Mouse (Mus musculus) limb, embryonic 15.5 days (tissue): ENCODE measurements at regions not wholly inside any gene's neighbourhood (a gene's known extent, or its start where the extent isn't known, plus 50 kb on each side); places are given as distances from the start of the nearest gene placed in this dataset.

ENCODE experiments used
- ATAC-seq: fragments of 200-750 bp; cut with Nextera tagmentation; 2 replicates; pipeline ENCODE4 v1.8.0; 2017; ENCODE audit warnings: low read depth, moderate TSS enrichment; ENCODE audit not compliant: insufficient number of reproducible peaks, low FRiP score, low TSS enrichment
- H3K27ac ChIP-seq: fragments of 300-500 bp; sonication (generic); 2 replicates; pipeline ENCODE4 v1.5.1; 2015; ENCODE audit warnings: moderate library complexity, mild to moderate bottlenecking, inconsistent platforms
- H3K27me3 ChIP-seq: fragments of 300-500 bp; sonication (generic); 2 replicates; pipeline ENCODE4 v1.6.1; 2015; ENCODE audit warnings: inconsistent platforms
- H3K36me3 ChIP-seq: fragments of 300-500 bp; sonication (generic); 2 replicates; pipeline ENCODE4 v1.6.1; 2015; ENCODE audit warnings: inconsistent platforms
- H3K4me1 ChIP-seq: fragments of 300-500 bp; sonication (generic); 2 replicates; pipeline ENCODE4 v1.6.1; 2015; ENCODE audit warnings: inconsistent platforms
- H3K4me2 ChIP-seq: fragments of 300-500 bp; sonication (generic); 2 replicates; pipeline ENCODE4 v1.6.1; 2015; ENCODE audit warnings: mild to moderate bottlenecking, inconsistent platforms
- H3K4me3 ChIP-seq: fragments of 300-500 bp; sonication (generic); 2 replicates; pipeline ENCODE4 v1.5.1; 2015; ENCODE audit warnings: mild to moderate bottlenecking, inconsistent platforms
- H3K9ac ChIP-seq: fragments of 300-500 bp; sonication (generic); 2 replicates; pipeline ENCODE4 v1.6.1; 2015; ENCODE audit warnings: inconsistent platforms
- H3K9me3 ChIP-seq: fragments of 300-500 bp; sonication (generic); 2 replicates; pipeline ENCODE4 v1.6.1; 2016; ENCODE audit warnings: inconsistent platforms
- WGBS: fragments of 180-500 bp; shearing (Covaris S2); methylation state at CpG from one replicate; pipeline ENCODE4 v1.1.7; 2015; 5-methylcytosine and 5-hydroxymethylcytosine counted together

DNA sequence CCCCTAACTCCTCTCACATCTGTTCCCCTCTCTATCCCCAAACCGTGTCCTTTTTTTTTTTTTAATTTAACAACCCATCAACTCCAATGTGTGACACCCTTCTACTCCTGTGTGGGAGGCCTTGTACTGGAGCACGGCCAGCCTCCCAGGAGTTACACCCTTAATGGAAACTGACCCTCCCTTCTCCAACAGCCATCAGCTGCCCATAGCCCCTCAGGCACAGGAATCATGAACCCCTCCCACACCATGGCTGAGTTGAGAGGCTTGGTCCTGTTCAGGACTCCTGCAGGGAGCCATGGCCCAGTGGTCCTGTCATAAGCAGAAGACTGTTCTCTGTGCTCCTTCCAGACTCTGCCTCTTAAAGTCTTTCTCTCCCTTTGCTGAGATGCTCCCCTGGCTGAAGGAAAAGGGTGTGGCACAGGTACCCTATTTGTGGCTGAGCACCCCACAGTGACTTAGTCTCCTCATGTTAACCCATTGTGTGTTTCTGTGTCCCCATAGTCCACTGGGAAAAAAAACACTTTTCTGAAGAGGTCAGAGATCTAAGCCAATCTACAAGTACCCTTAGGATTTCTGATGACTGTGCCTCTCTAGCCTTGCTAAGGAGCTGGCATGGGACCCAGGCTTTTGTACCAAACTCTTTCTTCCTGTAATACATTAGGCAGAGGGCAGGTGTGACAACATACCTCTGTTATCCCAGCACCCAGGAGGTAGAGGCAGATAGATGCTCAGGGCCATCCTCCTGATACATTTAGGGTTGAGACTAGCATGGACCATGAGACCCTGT, 83.9 kb upstream of the Cpeb4 start:
- Histone ChIP-seq H3K4me1 (no peaks in the 10 kb centered on the region), H3K36me3 (no peaks in the 10 kb centered on the region), H3K4me3 (no peak overlapping the region), H3K9ac (no peak overlapping the region), H3K9me3 (no peaks in the 10 kb centered on the region), H3K27ac (no peak overlapping the region), H3K27me3 (no peaks in the 10 kb centered on the region), H3K4me2 (no peak overlapping the region)
- 19% methylated on average over 2 of the region's 2 CpGs for WGBS
- no peak for ATAC-seq

- Histone ChIP-seq H3K36me3 (no peaks in the 10 kb centered on the region), H3K4me1 (no peaks in the 10 kb centered on the region), H3K27ac (no peak overlapping the region), H3K4me2 (no peak overlapping the region), H3K4me3 (no peak overlapping the region), H3K9me3 (no peaks in the 10 kb centered on the region), H3K9ac (no peak overlapping the region), H3K27me3 (no peaks in the 10 kb centered on the region)
- no peak for ATAC-seq
- WGBS, result 73% methylated on average over 3 of the region's 3 CpGs
Measured at GRCm38 (mm10) chr11:31789967-31790366, 82.0 kb upstream of the Cpeb4 start.

- H3K36me3 ChIP-seq, result no peaks in the 10 kb centered on the region
- peaks cover under 1% of the 10 kb centered on the region; the same call in 1 of the 2 replicates for H3K4me1 ChIP-seq
- H3K4me3 ChIP-seq, result no peak overlapping the region
- WGBS, result 18% methylated on average over 2 of the region's 2 CpGs
- no peaks in the 10 kb centered on the region for H3K27me3 ChIP-seq
- no peak overlapping the region for H3K27ac ChIP-seq
- ATAC-seq, result no peak
- no peaks in the 10 kb centered on the region for H3K9me3 ChIP-seq
- no peak overlapping the region for H3K4me2 ChIP-seq
- H3K9ac ChIP-seq, result no peak overlapping the region
Measured at GRCm38 (mm10) chr11:31791264-31791663, 80.7 kb upstream of the Cpeb4 start.

GRCm38 (mm10) chr11:31795084-31795483, 76.9 kb upstream of the Cpeb4 start:
- H3K4me1 ChIP-seq, result peaks cover 4% of the 10 kb centered on the region; the same call in 1 of the 2 replicates
- no peaks in the 10 kb centered on the region for H3K36me3 ChIP-seq
- WGBS, result 84% methylated on average over 8 of the region's 8 CpGs
- no peak overlapping the region for H3K4me2 ChIP-seq
- H3K9me3 ChIP-seq, result no peaks in the 10 kb centered on the region
- H3K9ac ChIP-seq, result no peak overlapping the region
- H3K4me3 ChIP-seq, result no peak overlapping the region
- H3K27ac ChIP-seq, result no peak overlapping the region
- no peaks in the 10 kb centered on the region for H3K27me3 ChIP-seq
- ATAC-seq, result no peak

- Histone ChIP-seq H3K4me2 (no peak overlapping the region), H3K36me3 (no peaks in the 10 kb centered on the region), H3K9me3 (no peaks in the 10 kb centered on the region), H3K9ac (no peak overlapping the region), H3K27ac (no peak overlapping the region), H3K27me3 (no peaks in the 10 kb centered on the region), H3K4me1 (peaks cover 4% of the 10 kb centered on the region; the same call in 1 of the 2 replicates), H3K4me3 (no peak overlapping the region)
- ATAC-seq, result no peak
- 39% methylated on average over 6 of the region's 6 CpGs for WGBS
Measured at GRCm38 (mm10) chr11:31796245-31796644, 75.8 kb upstream of the Cpeb4 start.

DNA sequence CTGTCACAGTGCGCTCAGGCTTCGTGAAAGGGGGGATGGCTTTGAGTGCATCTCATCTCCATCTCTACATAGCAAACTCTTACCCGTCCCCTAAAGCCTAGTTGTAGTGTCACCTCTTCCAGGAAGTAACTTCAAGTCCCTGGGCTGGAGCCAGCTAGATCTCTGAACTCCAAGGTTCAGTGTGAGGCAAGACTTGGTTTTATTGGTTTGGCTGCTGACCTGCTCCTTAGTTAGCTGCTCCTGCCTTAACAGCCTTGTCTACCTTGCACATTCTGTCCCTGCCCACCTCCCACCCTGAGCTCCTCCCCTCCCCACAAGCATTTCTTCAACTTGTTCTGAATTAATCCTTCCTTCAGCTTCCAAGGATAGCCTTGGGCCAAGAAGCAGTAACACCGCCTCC, 70.4 kb upstream of the Cpeb4 start:
- Histone ChIP-seq H3K27me3 (no peaks in the 10 kb centered on the region), H3K27ac (no peak overlapping the region), H3K4me3 (no peak overlapping the region), H3K9me3 (no peaks in the 10 kb centered on the region), H3K4me2 (no peak overlapping the region), H3K36me3 (no peaks in the 10 kb centered on the region), H3K4me1 (peaks cover 5% of the 10 kb centered on the region; the same call in 1 of the 2 replicates), H3K9ac (no peak overlapping the region)
- WGBS, result 72% methylated on average over 4 of the region's 4 CpGs
- ATAC-seq, result no peak

DNA sequence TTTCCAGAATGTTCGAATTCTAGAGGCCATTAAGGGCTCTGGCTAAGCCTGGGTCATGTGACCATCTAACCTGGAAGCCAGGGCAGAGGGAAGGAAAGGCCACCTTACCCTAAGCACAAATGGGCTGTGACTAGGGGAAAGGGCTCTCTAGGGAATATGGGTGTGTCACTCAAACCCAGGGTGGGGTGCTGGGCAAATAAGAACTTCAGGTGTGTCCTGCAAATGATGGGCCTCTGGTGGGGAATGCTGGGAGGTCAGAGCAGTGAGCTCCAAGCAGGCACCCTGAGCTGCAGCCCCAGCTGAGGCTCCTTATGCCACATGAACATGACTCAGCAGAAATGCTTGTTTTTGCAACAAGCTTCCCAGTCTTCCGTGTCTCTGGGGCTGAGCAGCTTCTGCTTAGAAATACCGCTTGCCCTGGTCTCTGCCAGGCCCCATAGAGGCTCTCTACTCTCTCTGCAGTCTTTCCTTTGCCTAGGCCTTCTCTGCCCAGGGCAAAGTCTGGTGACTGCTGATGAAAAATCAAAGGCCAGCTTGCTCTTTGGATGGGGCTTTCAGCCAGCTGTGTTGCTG, 68.6 kb upstream of the Cpeb4 start:
- Histone ChIP-seq H3K36me3 (no peaks in the 10 kb centered on the region), H3K27ac (no peak overlapping the region), H3K4me3 (no peak overlapping the region), H3K27me3 (no peaks in the 10 kb centered on the region), H3K4me1 (peaks cover 12% of the 10 kb centered on the region; the same call in 1 of the 2 replicates), H3K9ac (no peak overlapping the region), H3K9me3 (no peaks in the 10 kb centered on the region), H3K4me2 (no peak overlapping the region)
- no peak for ATAC-seq
- WGBS, result 40% methylated on average over 3 of the region's 3 CpGs

GRCm38 (mm10) chr11:31804518-31804917, 67.5 kb upstream of the Cpeb4 start:
- Histone ChIP-seq H3K9me3 (no peaks in the 10 kb centered on the region), H3K4me2 (no peak overlapping the region), H3K4me1 (peaks cover 12% of the 10 kb centered on the region; the same call in 1 of the 2 replicates), H3K4me3 (no peak overlapping the region), H3K27ac (no peak overlapping the region), H3K27me3 (no peaks in the 10 kb centered on the region), H3K9ac (no peak overlapping the region), H3K36me3 (no peaks in the 10 kb centered on the region)
- 84% methylated on average over 6 of the region's 6 CpGs for WGBS
- ATAC-seq, result no peak

DNA sequence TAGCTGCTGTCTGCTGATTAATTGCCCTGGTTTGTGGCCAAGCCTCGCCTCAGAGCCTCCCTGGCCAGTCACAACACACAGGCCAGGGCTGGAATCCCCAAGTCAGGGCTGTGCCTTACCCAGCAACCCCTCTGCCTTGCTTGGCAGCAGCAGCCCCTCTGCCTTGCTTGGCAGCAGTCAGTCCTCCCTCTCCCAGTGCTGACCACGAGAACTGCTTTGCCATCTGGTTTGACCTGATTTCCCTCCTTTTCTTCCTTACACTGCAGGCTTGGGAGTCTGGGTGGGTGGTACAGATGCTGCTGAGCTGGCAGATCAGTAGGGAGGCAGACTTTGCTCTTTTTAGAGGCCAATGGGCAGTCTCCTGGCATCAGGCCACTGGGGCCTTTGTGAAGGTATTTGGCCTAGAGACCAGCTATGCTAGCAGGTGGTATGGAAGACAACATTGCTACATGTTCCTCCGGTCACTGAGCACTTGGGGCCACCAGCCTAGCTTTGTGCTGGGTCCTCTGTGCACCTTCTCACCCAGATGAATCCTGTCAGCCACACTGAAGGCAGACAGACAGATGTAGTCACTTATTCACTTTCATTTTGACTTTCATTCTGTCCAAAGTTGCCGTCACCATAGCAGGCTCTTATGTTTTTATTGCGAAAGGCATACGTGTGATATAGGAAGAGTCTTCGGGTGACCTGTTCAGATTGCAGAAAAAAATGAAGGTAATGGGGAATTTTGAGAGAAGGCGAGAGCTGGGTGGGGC, 64.4 kb upstream of the Cpeb4 start:
- Histone ChIP-seq H3K27me3 (no peaks in the 10 kb centered on the region), H3K36me3 (no peaks in the 10 kb centered on the region), H3K4me2 (no peak overlapping the region), H3K4me3 (no peak overlapping the region), H3K4me1 (peaks cover 12% of the 10 kb centered on the region; the same call in 1 of the 2 replicates), H3K27ac (peak overlapping the region; percentile 35; the same call in 1 of the 2 replicates), H3K9me3 (no peaks in the 10 kb centered on the region), H3K9ac (no peak overlapping the region)
- 74% methylated on average over 8 of the region's 8 CpGs for WGBS
- no peak for ATAC-seq

GRCm38 (mm10) chr11:31808216-31808838, 63.7 kb upstream of the Cpeb4 start:
- Histone ChIP-seq H3K36me3 (no peaks in the 10 kb centered on the region), H3K9ac (no peak overlapping the region), H3K4me3 (no peak overlapping the region), H3K4me1 (peaks cover 10% of the 10 kb centered on the region; the same call in 1 of the 2 replicates), H3K27ac (no peak overlapping the region), H3K4me2 (no peak overlapping the region), H3K27me3 (no peaks in the 10 kb centered on the region), H3K9me3 (no peaks in the 10 kb centered on the region)
- WGBS, result 82% methylated on average over 5 of the region's 5 CpGs
- ATAC-seq, result no peak

- no peak; the same call in 1 of the 2 replicates for ATAC-seq
- Histone ChIP-seq H3K27me3 (no peaks in the 10 kb centered on the region), H3K9ac (no peak overlapping the region), H3K36me3 (no peaks in the 10 kb centered on the region), H3K9me3 (no peaks in the 10 kb centered on the region), H3K4me1 (0 out of 2 replicates have a peak, but pooled peaks cover 7% of the 10 kb centered on the region), H3K27ac (no peak overlapping the region), H3K4me2 (no peak overlapping the region), H3K4me3 (no peak overlapping the region)
- WGBS, result 40% methylated on average over 7 of the region's 7 CpGs
Measured at GRCm38 (mm10) chr11:31810011-31810786, 61.8 kb upstream of the Cpeb4 start.
